Mouse (Mus musculus): ENCODE results near the gene Clec11a. TPM values are rescaled to one million over a fixed set of nuclear protein-coding genes. Genes with fewer than 3 reads are reported as not detected.

Clec11a gene
- total RNA-seq, 2 experiments from 2014 or later, result 0.19 to 1.0 TPM

DNA sequence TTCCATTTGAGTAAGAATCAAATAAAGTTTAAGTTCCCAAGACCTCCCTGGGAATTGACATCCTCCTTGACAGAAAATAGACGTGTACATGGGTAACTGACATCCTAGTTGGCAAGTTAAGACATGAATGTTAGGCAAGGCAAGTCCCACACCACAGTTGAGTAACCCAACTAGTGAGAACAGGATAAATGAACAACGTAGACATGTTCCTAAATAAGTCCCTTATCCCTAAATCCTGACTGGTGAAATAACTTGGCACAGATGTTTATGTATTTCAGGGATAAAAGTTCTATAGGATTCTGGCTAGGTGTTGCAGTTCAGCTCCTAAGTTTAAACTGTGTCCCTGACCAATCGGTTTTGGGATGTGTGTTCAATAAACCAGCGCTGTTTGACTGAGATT, 15.7 kb downstream of the Clec11a start:
- ATAC-seq (replicated peaks; ENCODE audit: low FRiP score, poor library complexity, severe bottlenecking), result no peak

GRCm38 (mm10) chr7:44287760-44288159, 18.9 kb downstream of the Clec11a start:
- ATAC-seq (replicated peaks; ENCODE audit: low FRiP score, poor library complexity, severe bottlenecking), result no peak

DNA sequence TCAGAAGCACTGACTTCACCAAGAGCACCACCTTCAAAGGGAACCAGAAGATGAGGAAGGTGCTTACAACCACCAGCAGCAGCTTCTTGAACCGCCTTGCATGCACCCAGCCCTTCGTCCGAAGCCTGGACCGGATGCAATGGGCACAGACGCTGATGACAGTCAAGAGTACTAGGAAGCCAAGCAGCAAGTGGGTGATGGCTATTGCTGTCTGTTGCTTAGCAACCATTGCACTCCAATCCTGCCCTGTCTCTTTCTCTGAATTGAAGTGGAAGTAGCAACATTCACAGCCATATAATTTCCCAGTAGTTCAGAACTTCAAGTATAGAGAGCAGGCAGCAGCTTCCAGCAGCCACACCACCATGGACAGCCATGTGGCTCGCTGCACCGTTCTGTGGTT, 25.1 kb downstream of the Clec11a start:
- ATAC-seq (replicated peaks; ENCODE audit: low FRiP score, poor library complexity, severe bottlenecking), result no peak

DNA sequence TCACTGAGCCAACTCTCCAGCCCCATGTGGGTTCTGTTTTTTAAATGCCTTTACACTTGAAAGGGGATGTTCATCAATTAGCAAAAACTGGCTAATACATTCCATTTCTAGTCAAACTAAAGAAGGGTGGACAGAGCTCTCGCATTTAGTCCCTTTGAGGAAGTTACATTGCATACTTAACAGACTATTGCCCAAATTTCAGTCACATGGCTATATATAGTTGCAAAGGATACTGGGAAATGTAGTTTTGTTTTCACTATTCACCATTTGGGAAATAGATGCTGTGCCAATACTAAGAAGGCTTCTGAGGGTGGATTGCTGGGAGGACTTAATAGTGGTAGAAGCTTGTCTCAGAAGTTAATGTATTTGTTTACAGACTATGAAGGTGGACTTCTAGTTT, 25.7 kb downstream of the Clec11a start:
- no peak for ATAC-seq (replicated peaks; ENCODE audit: low FRiP score, poor library complexity, severe bottlenecking)

DNA sequence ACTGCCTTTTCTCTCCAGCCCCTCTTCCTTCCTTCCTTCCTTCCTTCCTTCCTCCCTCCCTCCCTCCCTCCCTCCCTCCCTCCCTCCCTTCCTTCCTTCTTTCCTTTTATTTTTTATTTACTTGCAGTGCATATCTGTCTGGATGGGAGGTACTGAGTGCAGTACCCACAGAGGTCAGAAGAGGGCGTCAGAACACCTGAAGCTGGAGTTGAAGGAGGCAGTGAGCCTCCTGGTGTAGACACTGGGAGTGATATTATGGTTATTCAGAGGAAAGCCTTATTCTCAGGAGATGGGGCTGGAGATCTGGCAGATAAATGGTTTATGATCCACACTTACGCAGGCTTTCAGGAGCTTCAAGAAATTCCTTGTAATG, 29.5 kb downstream of the Clec11a start:
- no peak for ATAC-seq (replicated peaks; ENCODE audit: low FRiP score, poor library complexity, severe bottlenecking)

- no peak for ATAC-seq (replicated peaks; ENCODE audit: low FRiP score, poor library complexity, severe bottlenecking)
Measured at GRCm38 (mm10) chr7:44276461-44277249, 30.0 kb downstream of the Clec11a start.

GRCm38 (mm10) chr7:44275546-44275945, 31.2 kb downstream of the Clec11a start:
- ATAC-seq (replicated peaks; ENCODE audit: low FRiP score, poor library complexity, severe bottlenecking), result no peak

GRCm38 (mm10) chr7:44274096-44274495, 32.6 kb downstream of the Clec11a start:
- no peak for ATAC-seq (replicated peaks; ENCODE audit: low FRiP score, poor library complexity, severe bottlenecking)

DNA sequence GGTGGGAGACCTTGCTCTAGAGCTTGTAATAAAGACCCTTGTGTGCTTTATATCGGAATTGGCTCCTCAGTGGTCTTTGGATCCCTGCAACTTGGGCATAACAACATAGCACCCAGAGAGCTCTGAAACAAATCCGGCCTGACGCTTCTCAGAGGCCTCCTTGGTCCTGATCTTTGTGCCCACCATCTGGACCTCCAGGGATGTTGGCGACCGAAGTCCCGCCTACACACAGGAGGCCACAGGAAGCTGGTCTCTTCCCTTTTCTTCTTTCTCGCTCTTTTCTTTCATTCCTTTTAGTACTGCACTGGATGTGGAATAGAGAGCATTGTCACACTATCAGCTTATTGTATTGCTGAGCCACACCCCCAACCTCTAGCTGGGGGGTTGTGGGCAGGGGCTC, 33.3 kb downstream of the Clec11a start:
- ATAC-seq (replicated peaks; ENCODE audit: low FRiP score, poor library complexity, severe bottlenecking), result no peak

DNA sequence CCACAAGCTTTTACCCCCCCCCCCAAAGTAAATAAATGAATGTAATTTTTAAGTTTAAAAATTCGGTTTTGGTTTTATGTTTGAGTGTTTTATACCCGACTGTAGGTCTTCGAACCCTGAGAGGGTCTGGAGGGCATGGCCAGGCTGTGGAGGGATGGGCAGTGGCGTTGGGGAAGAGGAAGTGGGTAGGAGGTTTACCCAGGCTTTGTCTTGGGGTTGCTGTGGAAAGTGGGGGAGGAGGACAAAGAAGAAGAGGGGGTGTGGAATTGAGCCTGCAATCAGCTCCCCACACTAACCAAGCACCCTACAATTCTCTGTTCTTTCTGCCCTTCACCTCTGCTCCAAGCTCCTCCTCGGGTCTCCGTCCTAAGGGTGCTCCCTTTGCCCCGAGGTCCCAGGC, 34.2 kb downstream of the Clec11a start:
- no peak for ATAC-seq (replicated peaks; ENCODE audit: low FRiP score, poor library complexity, severe bottlenecking)

- no peak for ATAC-seq (replicated peaks; ENCODE audit: low FRiP score, poor library complexity, severe bottlenecking)
Measured at GRCm38 (mm10) chr7:44271309-44271708, 35.4 kb downstream of the Clec11a start.

DNA sequence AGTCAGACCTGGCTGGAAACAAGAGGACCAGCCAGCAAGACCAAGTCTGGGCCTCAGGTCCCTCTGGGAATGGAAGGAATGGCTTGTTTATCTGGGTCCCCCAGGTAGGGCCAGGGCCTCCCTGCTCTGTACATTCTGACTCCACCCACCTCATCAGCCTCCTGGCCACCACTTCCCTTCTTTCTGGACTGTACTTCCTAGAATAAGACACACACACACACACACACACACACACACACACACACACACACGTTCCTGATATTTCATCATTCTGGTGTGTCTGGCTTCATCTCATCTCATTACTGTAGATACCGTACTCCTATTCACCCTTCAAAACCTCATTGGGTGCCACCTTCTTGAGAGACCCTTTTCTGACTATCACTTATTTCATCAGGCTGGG, 37.3 kb downstream of the Clec11a start:
- no peak for ATAC-seq (replicated peaks; ENCODE audit: low FRiP score, poor library complexity, severe bottlenecking)

DNA sequence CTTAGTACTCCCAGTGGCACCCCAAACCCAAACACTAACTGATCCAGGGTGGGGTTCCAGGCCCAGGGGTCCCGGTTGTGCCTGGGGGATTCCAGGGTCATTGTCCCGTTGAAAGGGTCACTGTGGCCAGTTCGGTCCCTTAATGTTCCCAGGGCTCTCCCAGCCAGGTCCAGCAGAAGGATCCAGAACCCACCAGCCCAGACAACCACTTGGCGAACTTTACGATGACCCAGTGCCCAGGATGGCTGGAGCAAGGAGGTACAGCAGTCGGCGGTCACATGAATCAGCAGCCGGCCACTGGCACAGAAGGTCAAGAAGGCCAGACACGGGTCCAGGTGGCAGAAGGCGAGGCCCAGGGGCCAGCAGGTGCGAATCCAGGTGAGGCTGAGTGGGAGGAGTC, 38.6 kb downstream of the Clec11a start:
- ATAC-seq (replicated peaks; ENCODE audit: low FRiP score, poor library complexity, severe bottlenecking), result no peak

DNA sequence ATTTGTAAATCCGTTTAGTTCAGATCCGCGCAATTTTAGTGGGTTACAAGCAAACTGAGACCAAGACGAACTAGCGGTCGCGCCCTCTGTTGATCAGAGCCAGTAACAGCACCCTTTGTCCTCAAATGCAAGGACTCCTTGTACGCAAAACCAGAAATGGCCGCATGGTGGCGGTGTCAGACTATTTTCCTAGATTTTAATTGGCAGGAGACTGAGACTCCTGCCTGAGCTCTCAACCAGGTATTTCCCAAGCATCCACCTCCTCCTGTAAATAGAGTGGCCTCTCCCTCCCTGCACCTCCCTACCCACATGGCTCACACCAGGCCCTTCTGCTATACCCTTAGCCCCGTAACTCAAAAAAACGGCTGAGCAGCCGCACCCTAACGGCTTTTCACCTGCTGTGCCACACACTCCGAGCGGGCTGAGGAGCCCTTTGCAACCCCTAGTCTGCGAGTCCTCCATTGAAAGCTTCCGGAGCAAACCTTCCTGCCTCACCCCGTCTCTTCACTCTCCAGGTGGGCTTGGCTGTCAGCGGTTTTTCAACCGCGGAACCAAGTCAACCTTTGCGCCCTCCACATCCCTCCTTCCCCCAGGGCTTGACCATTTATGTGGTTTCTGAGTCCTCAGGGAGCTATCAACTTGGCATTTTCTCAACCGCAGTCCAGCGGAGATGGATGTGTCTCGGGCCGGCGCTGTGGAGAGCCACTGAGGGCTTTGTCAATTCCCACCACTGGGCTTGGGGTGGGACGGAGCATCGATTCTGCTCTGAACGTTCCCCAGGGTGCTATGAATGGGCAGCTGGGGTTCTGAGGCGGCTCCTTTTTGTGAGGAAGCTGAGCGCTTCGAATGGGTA, 43.7 kb downstream of the Clec11a start:
- ATAC-seq (replicated peaks; ENCODE audit: low FRiP score, poor library complexity, severe bottlenecking), result peak; percentile 86

GRCm38 (mm10) chr7:44261147-44261546, 45.6 kb downstream of the Clec11a start, which contains the start of gene Gm15517:
Gm15517 (plus strand) TSS chr7:44261447.
- no peak for ATAC-seq (replicated peaks; ENCODE audit: low FRiP score, poor library complexity, severe bottlenecking)

- no peak for ATAC-seq (replicated peaks; ENCODE audit: low FRiP score, poor library complexity, severe bottlenecking)
Measured at GRCm38 (mm10) chr7:44260410-44260809, 46.3 kb downstream of the Clec11a start.

GRCm38 (mm10) chr7:44257278-44257677, 49.4 kb downstream of the Clec11a start, which contains the start of gene Acp4:
Acp4 (minus strand) TSS chr7:44257378.
- no peak for ATAC-seq (replicated peaks; ENCODE audit: low FRiP score, poor library complexity, severe bottlenecking)

DNA sequence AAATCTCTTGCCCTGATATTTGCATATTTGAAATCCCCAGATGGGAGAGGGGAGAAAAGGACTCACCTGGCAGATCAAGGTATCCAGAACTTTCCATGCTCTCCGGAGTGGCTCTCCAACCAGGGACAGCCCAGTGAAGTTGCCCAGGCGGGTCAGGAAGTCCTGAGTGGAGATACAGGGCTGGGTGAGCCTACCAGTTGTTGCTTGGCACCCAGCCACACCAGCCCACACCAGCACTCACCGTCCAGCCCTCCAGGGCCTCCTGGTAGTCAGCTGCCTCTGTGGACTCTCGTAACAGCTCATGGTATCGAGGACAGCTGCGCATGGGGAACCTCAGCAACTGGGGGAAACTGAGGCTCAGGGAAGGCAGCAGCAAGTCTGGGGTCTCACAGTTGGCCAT, 51.8 kb downstream of the Clec11a start:
- no peak for ATAC-seq (replicated peaks; ENCODE audit: low FRiP score, poor library complexity, severe bottlenecking)

- no peak for ATAC-seq (replicated peaks; ENCODE audit: low FRiP score, poor library complexity, severe bottlenecking)
Measured at GRCm38 (mm10) chr7:44253023-44253616, 53.6 kb downstream of the Clec11a start.
